Mouse (Mus musculus) neural tube, embryonic 10.5 days (tissue): Measurements from ENCODE around the gene Cfhr1.

Experiments used
- DNase-seq: peaks from one replicate; pipeline ENCODE4 v3.0.0-alpha.2; 2017; ENCODE audit warnings: low spot score; ENCODE audit errors: extremely low spot score

Gene Cfhr1

DNA sequence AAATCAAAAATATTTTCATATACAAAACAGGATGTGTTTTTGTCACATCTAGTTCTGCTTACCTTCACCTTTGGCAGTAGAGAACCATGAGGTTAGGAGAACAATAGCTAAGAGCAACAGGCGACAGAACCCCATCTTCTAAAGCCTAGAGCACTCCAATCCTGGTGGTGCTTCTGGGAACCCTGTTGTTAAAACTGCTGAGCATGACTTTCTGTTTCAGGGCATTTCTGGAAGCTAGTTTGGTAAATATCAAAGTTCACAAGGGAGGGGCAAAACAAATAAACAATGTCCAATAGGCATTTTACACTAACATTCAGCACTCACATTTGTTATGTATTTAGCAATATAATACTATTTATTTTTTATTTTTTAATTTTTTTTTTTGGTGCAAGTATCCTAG, at the start of gene Cfhr1:
TSS of gene Cfhr1 (minus strand) at position 249 of the 400 bp plus-strand sequence.
- DNase-seq, result no peak

DNA sequence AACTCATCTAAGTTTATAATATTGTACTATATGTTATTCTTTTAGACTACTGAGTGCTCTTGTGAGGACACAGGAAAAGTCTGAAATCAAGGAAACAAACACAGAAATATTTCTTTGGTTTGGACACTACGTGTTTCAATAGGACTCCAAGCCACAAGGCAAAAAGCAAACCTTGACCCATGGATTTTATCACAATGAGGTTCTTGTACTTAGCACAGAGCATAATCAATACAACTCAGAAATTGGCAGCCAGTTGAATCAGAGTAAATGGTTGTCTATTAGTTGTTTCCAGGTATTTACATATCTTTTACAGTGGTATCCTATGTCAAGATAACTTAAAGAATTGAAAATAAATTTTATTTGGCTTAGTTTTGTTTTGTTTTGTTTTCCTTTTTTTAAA, 8.8 kb downstream of the Cfhr1 start:
- no peak for DNase-seq

DNA sequence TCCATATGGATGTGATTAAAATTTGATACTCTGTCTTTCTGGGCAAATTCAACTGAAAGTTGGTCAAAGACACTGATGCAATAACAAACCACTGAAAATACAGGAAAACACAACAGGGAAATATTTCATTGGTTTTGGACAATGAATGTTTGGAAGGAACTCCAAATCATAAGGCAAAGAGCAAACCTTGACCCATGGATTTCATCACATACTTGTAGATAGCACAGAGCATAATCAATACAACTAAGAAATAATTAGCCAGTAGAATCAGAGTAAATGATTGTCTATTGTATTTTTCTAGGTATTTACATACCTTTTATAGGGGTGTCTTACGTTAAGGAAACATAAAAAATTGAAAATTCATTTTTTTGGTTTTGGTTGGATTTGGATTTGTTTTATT, 11.5 kb downstream of the Cfhr1 start:
- DNase-seq, result no peak

DNA sequence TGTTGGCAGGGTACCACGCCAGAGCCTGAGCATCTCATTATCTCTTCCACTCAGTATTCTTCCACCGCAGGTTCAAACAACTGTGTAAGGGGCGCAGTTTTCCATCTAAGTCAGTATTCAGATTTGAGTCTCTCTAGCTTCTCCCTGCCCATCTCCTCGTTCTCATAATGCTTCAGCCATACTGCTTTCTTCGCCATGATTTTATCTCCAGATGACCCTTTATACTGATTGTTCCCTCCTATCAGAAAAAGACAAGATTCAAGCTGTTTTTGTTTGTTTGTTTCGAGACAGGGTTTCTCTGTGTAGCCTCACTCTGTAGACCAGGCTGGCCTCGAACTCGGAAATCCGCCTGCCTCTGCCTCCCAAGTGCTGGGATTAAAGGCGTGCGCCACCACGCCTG, 45.5 kb downstream of the Cfhr1 start:
- DNase-seq, result no peak

DNA sequence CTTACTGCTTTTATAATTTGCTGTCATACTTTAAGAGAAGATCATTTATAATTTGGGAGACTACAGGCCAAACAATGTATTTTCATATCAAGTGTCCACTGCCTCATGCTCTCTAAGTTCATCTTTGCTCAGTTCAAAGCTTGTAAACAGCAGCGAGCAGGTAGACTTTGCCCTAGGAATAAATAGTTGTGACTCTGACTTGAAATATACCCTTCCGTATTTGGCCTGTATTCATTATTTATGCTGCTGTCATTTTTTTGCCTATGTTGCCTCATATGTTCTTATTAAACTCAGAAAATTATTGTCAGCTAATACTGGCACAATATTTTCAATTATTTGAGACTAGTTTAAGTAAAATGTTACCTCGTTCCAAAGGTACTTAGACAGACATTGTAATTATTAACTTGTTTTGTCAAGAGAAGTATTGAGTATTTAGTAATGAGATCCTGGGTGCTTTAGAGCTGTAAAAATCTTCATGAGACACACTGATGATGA, 58.8 kb downstream of the Cfhr1 start, which contains the start of gene F13b:
TSS of gene F13b (plus strand) at position 445 of the 495 bp plus-strand sequence.
- no peak for DNase-seq

DNA sequence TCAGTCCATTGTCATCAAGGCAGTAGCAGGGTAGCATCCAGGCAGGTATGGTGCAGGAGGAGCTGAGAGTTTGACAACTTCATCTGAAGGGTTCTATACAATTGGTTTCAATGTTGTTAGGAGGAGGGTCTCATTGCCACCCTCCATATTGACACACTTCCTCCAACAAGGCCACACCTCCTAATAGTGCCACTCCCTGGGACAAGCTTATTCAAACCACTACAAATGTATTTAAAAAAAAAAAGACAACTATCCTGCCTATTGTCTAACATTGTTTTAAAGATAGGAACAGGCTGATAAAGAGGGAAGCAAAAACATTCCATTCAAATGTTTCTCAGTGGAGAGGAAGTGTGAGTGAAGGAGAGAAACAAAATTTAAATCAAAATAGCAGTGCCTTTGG, 60.3 kb downstream of the Cfhr1 start:
- no peak for DNase-seq
